Mouse (Mus musculus): ENCODE results near the gene Fam217a.

GRCm38 (mm10) chr13:34876481-34876880 lies 47.6 kb downstream of the Fam217a start:
- TF ChIP-seq CTCF (IDR thresholded peaks at IDR 0.05; ENCODE audit: low read depth) = no peak
- no peak for TF ChIP-seq EP300 (optimal IDR thresholded peaks at IDR 0.05)
